Mouse (Mus musculus) WW6 (cell line): ENCODE data around the gene Alkbh4.

Experiments
- DNase-seq: peaks from one replicate; pipeline ENCODE4 v3.0.0-alpha.2; 2013; ENCODE audit warnings: low read depth, low spot score

The Alkbh4 gene

GRCm38 (mm10) chr5:136181197-136181596 lies 45.3 kb downstream of the Alkbh4 start:
- DNase-seq: no peak

GRCm38 (mm10) chr5:136182049-136182448 lies 46.1 kb downstream of the Alkbh4 start:
- DNase-seq: no peak

- no peak for DNase-seq
Measured at GRCm38 (mm10) chr5:136182830-136183229, 46.9 kb downstream of the Alkbh4 start.

GRCm38 (mm10) chr5:136183766-136184165 lies 47.8 kb downstream of the Alkbh4 start:
- no peak for DNase-seq

GRCm38 (mm10) chr5:136186723-136187122 lies 50.8 kb downstream of the Alkbh4 start:
- no peak for DNase-seq
